Mouse (Mus musculus): Measurements from ENCODE around the gene Cdx2. TPM values are rescaled to one million over a fixed set of nuclear protein-coding genes. Genes with fewer than 3 reads are reported as not detected.

Gene Cdx2
- total and polyA plus RNA-seq, 2 experiments from 2014 or later, result not detected

GRCm38 (mm10) chr5:147293127-147293910, 13.8 kb downstream of the Cdx2 start:
- Histone ChIP-seq H3K9me3 (ENCODE audit: low read length) (no peaks in the 10 kb centered on the region), H3K4me3 (ENCODE audit: low read depth, low read length) (no peak overlapping the region), H3K27ac (ENCODE audit: low read depth, low read length) (no peak overlapping the region), H3K9ac (replicated peaks; ENCODE audit: low read length, poor library complexity, severe bottlenecking) (no peak overlapping the region), H3K4me2 (ENCODE audit: low read depth, low read length, poor library complexity, severe bottlenecking) (no peak overlapping the region), H3K4me1 (ENCODE audit: insufficient read depth, low read length) (no peaks in the 10 kb centered on the region), H3K36me3 (ENCODE audit: insufficient read depth, low read length) (no peaks in the 10 kb centered on the region), H3K27me3 (ENCODE audit: insufficient read depth, low read length) (peaks cover 57% of the 10 kb centered on the region)
- DNase-seq (ENCODE audit: low spot score) (peak; percentile 79), ATAC-seq (ENCODE audit: low FRiP score) (peak; percentile 63)
- peak; percentile 93 for TF ChIP-seq CTCF (IDR thresholded peaks at IDR 0.05)
- 12% methylated on average over 18 of the region's 18 CpGs for WGBS

GRCm38 (mm10) chr5:147292506-147293120, 14.5 kb downstream of the Cdx2 start:
- Histone ChIP-seq H3K27ac (ENCODE audit: low read depth, low read length) (no peak overlapping the region), H3K4me2 (ENCODE audit: low read depth, low read length, poor library complexity, severe bottlenecking) (no peak overlapping the region), H3K9me3 (ENCODE audit: low read length) (no peaks in the 10 kb centered on the region), H3K4me3 (ENCODE audit: low read depth, low read length) (no peak overlapping the region), H3K4me1 (ENCODE audit: insufficient read depth, low read length) (no peaks in the 10 kb centered on the region), H3K9ac (replicated peaks; ENCODE audit: low read length, poor library complexity, severe bottlenecking) (no peak overlapping the region), H3K36me3 (ENCODE audit: insufficient read depth, low read length) (no peaks in the 10 kb centered on the region), H3K27me3 (ENCODE audit: insufficient read depth, low read length) (peaks cover 50% of the 10 kb centered on the region)
- WGBS, result 53% methylated on average over 13 of the region's 13 CpGs
- no peak for TF ChIP-seq CTCF (IDR thresholded peaks at IDR 0.05)
- ATAC-seq (ENCODE audit: low FRiP score), result no peak
- no peak for DNase-seq (ENCODE audit: low spot score)

DNA sequence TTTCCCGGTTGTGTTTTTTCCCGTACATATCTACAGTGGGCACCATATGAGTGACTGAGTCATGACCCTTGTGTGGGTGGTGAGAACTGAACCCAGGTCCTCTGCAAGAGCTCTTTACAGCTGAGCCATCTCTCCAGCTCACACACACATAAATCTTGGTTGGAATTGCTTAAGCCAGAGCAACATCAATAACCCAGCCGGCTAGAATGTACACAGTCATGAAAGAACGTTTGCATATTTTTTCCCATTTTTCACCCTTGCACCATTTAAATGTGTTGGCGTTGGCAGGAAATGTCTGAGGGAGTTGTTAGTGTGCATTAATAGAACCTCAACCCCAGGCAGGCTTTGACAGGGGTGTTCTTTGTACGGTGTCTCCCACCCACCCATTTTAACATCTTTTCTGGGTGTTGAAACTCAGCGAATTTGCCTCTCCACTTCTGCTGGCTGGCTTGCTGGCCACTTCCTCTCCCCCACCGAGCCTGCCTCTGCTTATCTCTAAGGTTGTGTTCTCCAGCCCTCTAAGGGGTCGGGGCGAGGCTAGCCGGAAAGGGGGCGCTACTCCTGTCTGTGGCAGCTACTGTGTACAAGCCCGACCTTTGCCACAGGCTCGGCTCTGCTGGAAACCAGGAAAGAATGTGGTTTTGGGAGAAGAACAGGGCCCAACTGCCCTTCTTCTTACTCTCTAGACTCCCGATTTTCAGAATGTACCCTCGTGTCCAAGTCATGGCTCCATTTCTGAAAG, 15.1 kb downstream of the Cdx2 start:
- Histone ChIP-seq H3K36me3 (ENCODE audit: insufficient read depth, low read length) (no peaks in the 10 kb centered on the region), H3K4me1 (ENCODE audit: insufficient read depth, low read length) (no peaks in the 10 kb centered on the region), H3K4me3 (ENCODE audit: low read depth, low read length) (no peak overlapping the region), H3K9ac (replicated peaks; ENCODE audit: low read length, poor library complexity, severe bottlenecking) (no peak overlapping the region), H3K9me3 (ENCODE audit: low read length) (no peaks in the 10 kb centered on the region), H3K27ac (ENCODE audit: low read depth, low read length) (no peak overlapping the region), H3K27me3 (ENCODE audit: insufficient read depth, low read length) (peaks cover 43% of the 10 kb centered on the region), H3K4me2 (ENCODE audit: low read depth, low read length, poor library complexity, severe bottlenecking) (no peak overlapping the region)
- no peak for DNase-seq (ENCODE audit: low spot score)
- TF ChIP-seq CTCF (IDR thresholded peaks at IDR 0.05), result no peak
- 34% methylated on average over 16 of the region's 16 CpGs for WGBS
- no peak for ATAC-seq (ENCODE audit: low FRiP score)

DNA sequence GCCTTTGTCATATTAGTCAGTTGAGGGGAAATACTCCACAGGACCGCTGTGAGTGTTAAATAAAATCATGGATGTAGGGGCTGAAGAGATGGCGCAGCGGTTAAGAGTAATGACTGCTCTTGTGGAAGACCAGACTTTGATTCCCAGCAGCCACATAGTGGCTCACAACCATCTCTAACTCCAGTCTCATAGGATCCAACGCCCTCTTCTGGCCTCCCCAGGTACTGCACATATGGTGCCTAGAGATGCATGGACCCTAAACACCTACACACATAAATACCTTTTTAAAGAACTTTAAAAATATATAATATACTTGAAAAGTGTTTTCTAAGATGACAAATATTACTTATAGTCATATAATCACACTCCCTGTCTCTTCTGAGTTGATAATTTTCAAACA, 22.7 kb downstream of the Cdx2 start:
- DNase-seq (ENCODE audit: low spot score) (no peak), ATAC-seq (ENCODE audit: low FRiP score) (no peak)
- H3K9ac ChIP-seq (replicated peaks; ENCODE audit: low read length, poor library complexity, severe bottlenecking), result no peak overlapping the region
- no peak overlapping the region for H3K4me2 ChIP-seq (ENCODE audit: low read depth, low read length, poor library complexity, severe bottlenecking)
- H3K9me3 ChIP-seq (ENCODE audit: low read length), result no peaks in the 10 kb centered on the region
- H3K36me3 ChIP-seq (ENCODE audit: insufficient read depth, low read length), result no peaks in the 10 kb centered on the region
- peak; percentile 32 for TF ChIP-seq CTCF (IDR thresholded peaks at IDR 0.05)
- no peak overlapping the region for H3K4me3 ChIP-seq (ENCODE audit: low read depth, low read length)
- H3K27me3 ChIP-seq (ENCODE audit: insufficient read depth, low read length), result peaks cover 12% of the 10 kb centered on the region; the same call in 1 of the 2 replicates
- H3K4me1 ChIP-seq (ENCODE audit: insufficient read depth, low read length), result no peaks in the 10 kb centered on the region
- 76% methylated on average over 4 of the region's 4 CpGs for WGBS
- H3K27ac ChIP-seq (ENCODE audit: low read depth, low read length), result no peak overlapping the region

DNA sequence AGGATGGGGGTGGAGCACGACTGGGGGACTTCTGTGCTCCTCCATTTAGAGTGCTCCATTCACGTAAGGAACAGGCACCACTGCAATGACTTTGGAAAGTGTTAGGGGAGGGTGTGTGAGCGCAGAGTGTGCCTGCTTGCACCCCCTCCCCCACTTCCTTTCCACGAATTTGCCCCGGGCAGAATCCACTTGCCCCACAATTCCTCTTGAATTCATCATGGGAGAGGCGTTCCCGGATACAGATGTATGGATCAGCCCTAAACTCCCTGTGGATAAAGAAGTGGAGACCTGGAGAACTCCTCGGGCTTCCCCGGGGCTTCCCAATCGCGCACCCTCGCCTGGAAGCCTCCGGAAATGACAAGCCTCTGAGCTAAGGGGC, 29.5 kb downstream of the Cdx2 start:
- no peak for ATAC-seq (ENCODE audit: low FRiP score)
- no peaks in the 10 kb centered on the region for H3K36me3 ChIP-seq (ENCODE audit: insufficient read depth, low read length)
- H3K9ac ChIP-seq (replicated peaks; ENCODE audit: low read length, poor library complexity, severe bottlenecking), result no peak overlapping the region
- H3K27ac ChIP-seq (ENCODE audit: low read depth, low read length), result no peak overlapping the region
- H3K4me1 ChIP-seq (ENCODE audit: insufficient read depth, low read length), result no peaks in the 10 kb centered on the region
- H3K27me3 ChIP-seq (ENCODE audit: insufficient read depth, low read length), result peaks cover 73% of the 10 kb centered on the region
- no peak overlapping the region for H3K4me3 ChIP-seq (ENCODE audit: low read depth, low read length)
- H3K4me2 ChIP-seq (ENCODE audit: low read depth, low read length, poor library complexity, severe bottlenecking), result no peak overlapping the region
- H3K9me3 ChIP-seq (ENCODE audit: low read length), result no peaks in the 10 kb centered on the region
- 0% methylated on average over 13 of the region's 13 CpGs for WGBS
- DNase-seq (ENCODE audit: low spot score), result no peak
- no peak for TF ChIP-seq CTCF (IDR thresholded peaks at IDR 0.05)
